Mouse (Mus musculus): ENCODE measurements at regions not wholly inside any gene's neighbourhood (a gene's known extent, or its start where the extent isn't known, plus 50 kb on each side); places are given as distances from the start of the nearest gene placed in this dataset.
A peak's percentile ranks its signal among the peaks of the same experiment; 100 is the strongest.

- peak; percentile 2 to 39 for DNase-seq
These were observed 74.3 kb upstream of the A2m start for GRCm38 (mm10) chr6:121560852-121561251.

GRCm38 (mm10) chr6:121560393-121560793 lies 74.8 kb upstream of the A2m start:
- no peak for DNase-seq

GRCm38 (mm10) chr6:121556481-121556880 lies 78.7 kb upstream of the A2m start:
- DNase-seq: peak in 1 of 2 experiments; percentile 15

GRCm38 (mm10) chr6:121553501-121554132 lies 80.1 kb upstream of the Iqsec3 start:
- no peak for DNase-seq

- no peak for DNase-seq
These were observed 60.0 kb upstream of the Iqsec3 start for GRCm38 (mm10) chr6:121533521-121533920.

GRCm38 (mm10) chr6:121532926-121533325 lies 59.4 kb upstream of the Iqsec3 start:
- peak; percentile 38 to 76 for DNase-seq

- no peak for DNase-seq
These were observed 58.4 kb upstream of the Iqsec3 start for GRCm38 (mm10) chr6:121531825-121532389.

- no peak for DNase-seq
These were observed 53.8 kb upstream of the Iqsec3 start for GRCm38 (mm10) chr6:121527281-121527680.

GRCm38 (mm10) chr6:121526121-121526520 lies 52.6 kb upstream of the Iqsec3 start:
- DNase-seq: no peak

GRCm38 (mm10) chr6:121524613-121524970 lies 51.1 kb upstream of the Iqsec3 start:
- DNase-seq: no peak

- DNase-seq: peak in 1 of 2 experiments; percentile 11
These were observed 50.6 kb upstream of the Iqsec3 start for GRCm38 (mm10) chr6:121523882-121524612.

Measured in kidney, adult 8-10 months (tissue).